Mouse (Mus musculus): ENCODE data around the gene Pax9. TPM values are rescaled to one million over a fixed set of nuclear protein-coding genes. Genes with fewer than 3 reads are reported as not detected.

The Pax9 gene
- total and polyA plus RNA-seq, 2 experiments, result not detected

DNA sequence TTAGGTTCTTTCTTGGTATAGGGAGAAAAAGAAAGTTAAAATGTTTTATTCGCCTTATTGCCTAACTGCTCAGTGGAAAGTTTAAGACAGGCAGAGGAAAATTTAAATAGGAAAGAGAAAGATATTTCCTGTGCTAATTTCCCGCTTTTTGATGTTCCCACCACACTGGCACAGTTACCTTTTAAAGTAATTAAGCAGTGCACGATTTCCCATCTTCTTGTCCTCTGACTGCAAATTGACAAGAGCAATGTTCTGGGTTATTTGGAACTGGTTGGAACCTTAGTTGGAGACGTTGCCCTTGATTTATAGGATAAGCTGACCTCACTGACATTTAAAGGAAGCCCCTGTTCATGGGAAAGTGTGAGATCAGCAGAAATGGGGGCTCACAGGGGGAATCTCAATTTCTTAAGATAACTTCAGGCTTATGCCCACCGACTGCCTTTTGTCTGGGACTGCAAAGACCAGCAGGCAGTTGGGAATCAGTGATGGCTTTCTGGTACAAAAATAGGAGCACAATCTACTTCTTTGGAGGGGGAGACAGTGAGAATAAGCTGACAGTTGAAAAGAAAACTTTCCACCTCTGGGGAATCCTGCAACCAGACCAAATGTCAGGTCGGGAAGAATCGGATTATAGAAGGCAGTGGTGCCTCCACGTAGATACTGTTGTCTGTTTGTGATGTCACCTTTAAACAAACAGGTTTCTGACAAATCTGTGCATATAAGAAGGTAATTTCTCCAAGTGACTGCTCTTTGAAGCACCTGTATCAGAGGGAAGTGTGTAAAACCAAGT is 6.8 kb downstream of the Pax9 start:
- H3K36me3 ChIP-seq (ENCODE audit: control insufficient read depth, insufficient read depth, low read length), result no peaks in the 10 kb centered on the region
- H3K4me3 ChIP-seq (ENCODE audit: insufficient read depth, low read depth, low read length), result no peak overlapping the region
- WGBS, result 6% methylated on average over 8 of the region's 8 CpGs
- TF ChIP-seq CTCF (IDR thresholded peaks at IDR 0.05; ENCODE audit: low read depth, low read length) (no peak), POLR2A (IDR thresholded peaks at IDR 0.05; ENCODE audit: extremely low read depth, insufficient read depth, low read length) (no peak)
- H3K79me2 ChIP-seq (ENCODE audit: control insufficient read depth, insufficient read depth, low read length), result no peaks in the 10 kb centered on the region
- H3K27ac ChIP-seq (replicated peaks; ENCODE audit: insufficient read depth, low read depth, low read length), result no peak overlapping the region
- H3K27me3 ChIP-seq (ENCODE audit: control insufficient read depth, insufficient read depth, low read length), result peaks cover 32% of the 10 kb centered on the region
- no peak for DNase-seq (ENCODE audit: extremely low read depth, low read depth, low spot score)
- H3K9ac ChIP-seq (ENCODE audit: low read depth, low read length), result no peak overlapping the region
- H3K4me1 ChIP-seq (ENCODE audit: control insufficient read depth, insufficient read depth, low read length), result peaks cover 4% of the 10 kb centered on the region; the same call in 1 of the 2 replicates

GRCm38 (mm10) chr12:56699351-56699750 is 7.8 kb downstream of the Pax9 start:
- TF ChIP-seq POLR2A (IDR thresholded peaks at IDR 0.05; ENCODE audit: extremely low read depth, insufficient read depth, low read length) (no peak), CTCF (IDR thresholded peaks at IDR 0.05; ENCODE audit: low read depth, low read length) (no peak)
- DNase-seq (ENCODE audit: extremely low read depth, low read depth, low spot score), result no peak
- 11% methylated on average over 3 of the region's 3 CpGs for WGBS
- Histone ChIP-seq H3K27me3 (ENCODE audit: control insufficient read depth, insufficient read depth, low read length) (peaks cover 32% of the 10 kb centered on the region), H3K9ac (ENCODE audit: low read depth, low read length) (no peak overlapping the region), H3K27ac (replicated peaks; ENCODE audit: insufficient read depth, low read depth, low read length) (no peak overlapping the region), H3K4me1 (ENCODE audit: control insufficient read depth, insufficient read depth, low read length) (peaks cover 4% of the 10 kb centered on the region; the same call in 1 of the 2 replicates), H3K36me3 (ENCODE audit: control insufficient read depth, insufficient read depth, low read length) (no peaks in the 10 kb centered on the region), H3K79me2 (ENCODE audit: control insufficient read depth, insufficient read depth, low read length) (no peaks in the 10 kb centered on the region), H3K4me3 (ENCODE audit: insufficient read depth, low read depth, low read length) (no peak overlapping the region)

DNA sequence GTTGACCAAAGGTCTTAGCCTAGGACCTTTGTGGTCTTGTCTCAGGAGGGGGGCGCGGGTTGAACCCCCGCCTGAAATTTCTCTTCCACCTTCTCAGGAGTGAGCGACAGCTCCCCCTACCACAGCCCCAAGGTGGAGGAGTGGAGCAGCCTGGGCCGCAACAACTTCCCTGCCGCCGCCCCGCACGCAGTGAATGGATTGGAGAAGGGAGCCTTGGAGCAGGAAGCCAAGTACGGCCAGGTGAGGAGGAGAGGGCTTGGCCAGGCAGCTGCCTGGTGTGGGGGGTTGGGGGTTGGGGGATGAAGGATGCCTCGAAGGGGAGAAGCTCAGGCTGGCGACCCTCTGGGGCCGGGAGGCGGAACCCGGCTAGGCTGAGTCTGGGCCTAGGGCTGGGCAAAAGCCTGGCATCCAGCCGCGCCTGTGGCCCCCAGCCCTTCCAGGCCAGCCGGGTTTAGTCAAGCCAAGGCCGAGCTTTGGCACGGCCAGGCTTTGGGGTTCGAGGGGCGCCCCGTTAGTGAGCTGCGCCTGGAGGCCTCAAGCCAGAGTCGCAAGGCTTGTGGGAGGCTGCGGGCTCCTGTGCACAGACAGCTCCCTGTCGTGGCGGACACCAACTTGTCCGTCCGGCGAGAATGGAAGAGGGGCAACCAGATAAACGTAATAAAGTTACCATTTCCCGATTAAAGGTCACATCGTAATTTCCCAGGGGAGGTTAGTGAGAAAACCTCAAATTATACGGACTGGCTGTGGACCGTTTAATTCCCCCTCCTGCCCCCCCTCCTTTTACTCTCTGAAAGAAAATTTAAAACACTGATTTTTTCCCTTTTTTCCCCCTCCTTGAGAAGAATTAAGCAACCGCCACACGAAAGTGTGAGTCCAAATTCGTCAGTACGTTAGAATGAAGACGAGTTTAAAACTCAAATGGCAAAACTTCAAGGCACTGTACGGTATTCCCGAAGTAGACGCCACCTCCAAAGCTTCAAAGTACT is 8.6 kb downstream of the Pax9 start:
- H3K27ac ChIP-seq (replicated peaks; ENCODE audit: insufficient read depth, low read depth, low read length), result no peak overlapping the region
- peaks cover 4% of the 10 kb centered on the region; the same call in 1 of the 2 replicates for H3K4me1 ChIP-seq (ENCODE audit: control insufficient read depth, insufficient read depth, low read length)
- no peak for DNase-seq (ENCODE audit: extremely low read depth, low read depth, low spot score)
- H3K79me2 ChIP-seq (ENCODE audit: control insufficient read depth, insufficient read depth, low read length), result no peaks in the 10 kb centered on the region
- no peak overlapping the region for H3K4me3 ChIP-seq (ENCODE audit: insufficient read depth, low read depth, low read length)
- H3K9ac ChIP-seq (ENCODE audit: low read depth, low read length), result no peak overlapping the region
- no peak for TF ChIP-seq POLR2A (IDR thresholded peaks at IDR 0.05; ENCODE audit: extremely low read depth, insufficient read depth, low read length)
- no peak for TF ChIP-seq CTCF (IDR thresholded peaks at IDR 0.05; ENCODE audit: low read depth, low read length)
- H3K27me3 ChIP-seq (ENCODE audit: control insufficient read depth, insufficient read depth, low read length), result peaks cover 28% of the 10 kb centered on the region
- WGBS, result 20% methylated on average over 44 of the region's 44 CpGs
- H3K36me3 ChIP-seq (ENCODE audit: control insufficient read depth, insufficient read depth, low read length), result no peaks in the 10 kb centered on the region

- peaks cover 24% of the 10 kb centered on the region for H3K27me3 ChIP-seq (ENCODE audit: control insufficient read depth, insufficient read depth, low read length)
- no peaks in the 10 kb centered on the region for H3K79me2 ChIP-seq (ENCODE audit: control insufficient read depth, insufficient read depth, low read length)
- H3K36me3 ChIP-seq (ENCODE audit: control insufficient read depth, insufficient read depth, low read length), result no peaks in the 10 kb centered on the region
- WGBS, result 29% methylated on average over 6 of the region's 6 CpGs
- H3K4me3 ChIP-seq (ENCODE audit: insufficient read depth, low read depth, low read length), result no peak overlapping the region
- DNase-seq (ENCODE audit: extremely low read depth, low read depth, low spot score), result no peak
- H3K27ac ChIP-seq (replicated peaks; ENCODE audit: insufficient read depth, low read depth, low read length), result no peak overlapping the region
- H3K9ac ChIP-seq (ENCODE audit: low read depth, low read length), result no peak overlapping the region
- TF ChIP-seq CTCF (IDR thresholded peaks at IDR 0.05; ENCODE audit: low read depth, low read length) (no peak), POLR2A (IDR thresholded peaks at IDR 0.05; ENCODE audit: extremely low read depth, insufficient read depth, low read length) (no peak)
- H3K4me1 ChIP-seq (ENCODE audit: control insufficient read depth, insufficient read depth, low read length), result peaks cover 1% of the 10 kb centered on the region; the same call in 1 of the 2 replicates
Measured at GRCm38 (mm10) chr12:56701004-56701403, 9.4 kb downstream of the Pax9 start.

DNA sequence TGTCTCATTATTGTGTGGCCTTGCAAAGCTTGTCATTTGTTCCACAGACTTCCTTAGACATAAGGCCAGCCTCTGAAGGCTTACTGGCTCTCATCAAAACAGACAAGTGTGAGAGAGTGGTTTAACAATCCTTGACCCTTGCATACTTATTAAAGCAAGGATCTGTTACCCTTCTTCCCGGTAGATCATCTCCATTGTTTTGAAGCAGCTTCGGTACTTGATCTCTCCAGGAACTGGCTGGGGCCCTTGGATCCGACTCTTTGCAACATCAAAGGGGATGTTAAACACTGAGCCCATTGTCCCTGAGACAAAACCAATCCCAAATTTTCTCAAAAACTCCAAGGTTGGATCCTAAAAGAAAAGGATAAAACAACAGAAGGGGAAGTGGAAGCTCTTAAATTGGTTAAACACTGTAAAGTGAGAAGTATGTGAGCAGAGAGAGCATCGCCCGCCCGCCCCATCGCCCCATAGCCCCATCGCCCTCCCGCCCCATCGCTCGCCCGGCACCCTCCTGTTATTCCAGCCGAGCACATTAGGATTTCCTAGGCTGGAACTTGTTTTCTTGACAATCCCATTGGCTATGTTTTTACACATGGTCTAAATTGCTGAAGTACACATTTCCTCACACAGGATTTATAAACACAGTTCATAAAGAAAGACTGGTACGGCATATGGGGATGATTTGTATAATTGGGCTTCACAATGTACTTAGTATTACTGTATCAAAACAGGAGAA is 26.6 kb downstream of the Pax9 start:
- no peak overlapping the region for H3K27ac ChIP-seq (replicated peaks; ENCODE audit: insufficient read depth, low read depth, low read length)
- H3K4me3 ChIP-seq (ENCODE audit: insufficient read depth, low read depth, low read length), result no peak overlapping the region
- DNase-seq (ENCODE audit: extremely low read depth, low read depth, low spot score), result no peak
- 63% methylated on average over 14 of the region's 14 CpGs for WGBS
- no peaks in the 10 kb centered on the region for H3K27me3 ChIP-seq (ENCODE audit: control insufficient read depth, insufficient read depth, low read length)
- no peak overlapping the region for H3K9ac ChIP-seq (ENCODE audit: low read depth, low read length)
- H3K36me3 ChIP-seq (ENCODE audit: control insufficient read depth, insufficient read depth, low read length), result no peaks in the 10 kb centered on the region
- TF ChIP-seq CTCF (IDR thresholded peaks at IDR 0.05; ENCODE audit: low read depth, low read length), result no peak
- no peak for TF ChIP-seq POLR2A (IDR thresholded peaks at IDR 0.05; ENCODE audit: extremely low read depth, insufficient read depth, low read length)
- H3K79me2 ChIP-seq (ENCODE audit: control insufficient read depth, insufficient read depth, low read length), result no peaks in the 10 kb centered on the region
- H3K4me1 ChIP-seq (ENCODE audit: control insufficient read depth, insufficient read depth, low read length), result no peaks in the 10 kb centered on the region
